Mouse (Mus musculus): ENCODE measurements at regions not wholly inside any gene's neighbourhood (a gene's known extent, or its start where the extent isn't known, plus 50 kb on each side); places are given as distances from the start of the nearest gene placed in this dataset.

- TF ChIP-seq GATA1 (IDR thresholded peaks at IDR 0.05; ENCODE audit: low read length) (no peak), TAL1 (IDR thresholded peaks at IDR 0.05; ENCODE audit: low read length) (no peak)
Observed at GRCm38 (mm10) chrX:166805957-166806356, 220.4 kb upstream of the Egfl6 start.

All from erythroblast, embryonic 14.5 days (primary cell).